Mouse (Mus musculus) right cerebral cortex, postnatal 36 days (tissue): ENCODE measurements around the gene Alk.
A peak's percentile ranks its signal among the peaks of the same experiment; 100 is the strongest.

ENCODE experiments used
- DNase-seq, 2 experiments: peaks; one replicate each; pipeline ENCODE4 v3.0.0; 2022; ENCODE audit warnings: low spot score in 2 of 2, mixed read lengths in 1 of 2

The Alk gene

DNA sequence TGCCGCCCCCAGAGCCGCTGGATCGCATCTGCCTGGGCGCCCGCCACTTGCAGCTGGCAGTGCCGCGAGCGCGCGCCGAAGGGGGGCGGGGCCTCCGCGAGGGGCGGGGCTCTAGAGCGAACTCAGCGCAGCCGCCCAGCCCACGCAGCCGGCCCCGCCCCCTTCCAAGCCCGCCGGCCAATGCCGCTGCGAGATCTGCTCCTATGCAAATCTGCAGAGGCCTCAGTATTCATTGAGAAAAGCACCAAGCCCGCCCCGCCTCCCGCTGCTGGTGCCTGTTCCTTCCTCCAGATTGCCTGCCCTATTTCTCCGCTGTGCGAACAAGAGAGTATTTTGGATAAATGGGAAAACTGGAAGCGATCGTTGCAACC, at the start of gene Alk:
Gene Alk, minus strand, starts transcription at position 18 of the 371 bp plus-strand sequence.
- peak; percentile 88 to 92 for DNase-seq

DNA sequence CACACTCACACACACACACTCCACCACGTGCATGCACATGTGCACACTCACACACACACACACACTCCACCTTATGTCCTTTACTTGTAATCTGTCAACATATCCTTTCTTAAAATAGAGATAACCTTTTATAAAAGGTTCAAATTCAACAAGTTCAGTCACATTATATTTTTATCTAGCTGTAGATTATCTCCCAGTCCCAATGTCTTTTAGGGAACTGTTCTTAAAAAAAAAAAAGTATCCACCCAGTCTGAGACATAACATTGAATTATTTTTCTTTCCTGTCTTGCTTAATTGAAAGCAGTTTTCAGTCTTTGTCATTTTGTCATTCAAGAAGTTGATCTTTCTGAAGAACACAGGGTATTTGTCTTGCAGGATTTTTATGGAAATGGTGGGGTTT, 48.4 kb upstream of the Alk start:
- DNase-seq = no peak

DNA sequence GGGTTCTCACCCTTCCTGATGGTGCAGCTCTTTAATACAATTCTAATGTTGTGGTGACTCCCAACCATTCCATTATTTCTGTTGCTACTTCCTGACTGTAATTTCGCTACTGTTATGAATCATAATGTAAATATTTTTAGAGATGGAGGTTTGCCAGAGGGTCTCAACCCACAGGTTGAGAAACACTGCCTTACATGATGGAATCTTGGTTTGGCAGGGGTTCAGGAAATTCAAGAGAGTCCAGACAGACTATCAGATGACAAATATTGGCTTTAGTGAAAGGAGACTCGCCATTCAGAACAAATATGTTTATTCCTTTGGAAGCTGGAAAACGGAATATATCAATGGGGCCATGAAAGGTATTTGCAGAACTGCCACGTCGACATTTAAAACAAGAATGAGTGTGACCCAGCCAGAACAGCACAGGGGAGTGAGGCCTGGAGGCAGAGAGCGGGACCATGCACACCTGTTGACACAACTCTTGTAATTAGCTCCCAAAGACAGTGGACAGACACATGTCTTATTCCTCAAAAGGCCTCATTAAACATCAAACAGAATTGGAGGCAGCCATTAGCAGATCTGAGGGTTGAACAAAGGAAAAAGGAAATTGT, 44.3 kb upstream of the Alk start:
- DNase-seq = no peak

DNA sequence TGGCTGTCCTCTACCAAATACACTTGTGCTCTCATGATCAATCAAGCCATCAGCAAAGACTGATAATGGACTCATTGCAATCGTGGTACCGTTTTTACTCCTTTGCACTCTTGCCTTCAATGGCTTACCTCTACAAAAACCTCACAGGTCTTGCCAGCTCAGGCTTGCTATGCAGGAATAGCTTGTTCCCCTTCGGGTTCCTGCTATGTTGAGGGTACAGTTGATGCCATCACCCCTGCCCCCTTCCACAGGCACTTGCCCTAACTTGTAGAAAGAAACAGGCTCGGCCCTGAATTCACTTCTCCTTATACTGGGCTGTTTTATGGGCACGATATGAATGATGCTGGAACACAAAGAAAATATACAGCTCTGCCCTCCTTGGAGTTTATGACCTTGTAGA, 41.7 kb upstream of the Alk start:
- DNase-seq = no peak

DNA sequence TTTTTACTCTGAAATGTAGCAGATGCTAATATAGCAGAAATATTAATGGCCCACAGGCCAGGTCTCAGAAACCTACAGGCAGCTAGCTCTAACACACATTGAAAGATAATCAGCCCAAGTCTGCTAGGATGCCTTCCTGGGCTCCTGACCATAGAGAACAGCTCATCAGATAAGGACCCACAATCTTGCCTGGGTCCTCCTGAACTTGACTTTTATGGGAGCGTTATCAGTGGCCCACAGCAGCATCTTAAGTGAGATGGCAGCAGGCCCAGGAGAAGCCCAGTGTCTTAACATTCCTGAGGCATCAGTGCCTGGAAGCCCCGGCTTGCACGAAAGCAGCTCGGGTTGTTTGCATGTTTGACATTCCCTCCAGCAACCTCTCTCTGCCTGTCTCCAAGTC, 35.7 kb upstream of the Alk start:
- DNase-seq = no peak

DNA sequence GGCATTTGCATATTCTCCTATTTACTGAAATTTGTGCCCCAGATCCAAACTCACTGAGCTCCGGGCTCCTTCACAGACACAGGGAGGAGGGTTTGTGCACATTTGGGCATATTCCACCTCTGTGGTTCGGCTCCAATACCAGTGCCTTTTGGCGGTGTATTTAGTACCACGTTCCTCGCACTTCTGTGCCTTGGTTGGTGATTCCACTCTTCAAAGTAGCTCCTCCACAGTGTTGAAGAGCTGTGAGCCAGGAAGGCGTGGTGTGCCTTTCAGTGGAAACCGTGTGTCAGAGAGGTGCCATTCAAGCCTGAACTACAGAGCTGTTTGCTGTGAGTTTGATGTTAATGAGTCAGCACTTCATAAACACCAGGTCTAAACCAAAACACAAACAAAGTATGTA, 35.0 kb upstream of the Alk start:
- DNase-seq = no peak

DNA sequence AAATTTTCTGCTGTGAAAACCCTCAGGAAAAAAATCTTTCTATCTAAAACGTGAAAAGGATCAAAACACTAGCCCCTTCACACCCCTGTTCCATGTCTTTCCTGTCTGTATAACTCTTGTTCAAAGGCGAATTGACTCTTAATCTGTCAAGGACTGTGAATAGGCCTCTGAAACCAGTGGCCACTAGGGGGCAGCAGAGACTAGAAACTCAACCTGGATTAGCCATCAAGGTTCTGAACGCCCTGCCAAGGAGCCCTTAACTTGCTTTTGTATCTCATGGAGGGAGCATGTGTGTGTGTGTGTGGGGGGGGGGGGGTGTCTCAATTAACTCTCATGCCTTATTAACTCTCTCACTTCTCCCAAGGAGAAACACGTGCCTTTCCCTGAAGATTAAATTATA, 1.8 kb upstream of the Alk start:
- peak; percentile 78 to 79 for DNase-seq

DNA sequence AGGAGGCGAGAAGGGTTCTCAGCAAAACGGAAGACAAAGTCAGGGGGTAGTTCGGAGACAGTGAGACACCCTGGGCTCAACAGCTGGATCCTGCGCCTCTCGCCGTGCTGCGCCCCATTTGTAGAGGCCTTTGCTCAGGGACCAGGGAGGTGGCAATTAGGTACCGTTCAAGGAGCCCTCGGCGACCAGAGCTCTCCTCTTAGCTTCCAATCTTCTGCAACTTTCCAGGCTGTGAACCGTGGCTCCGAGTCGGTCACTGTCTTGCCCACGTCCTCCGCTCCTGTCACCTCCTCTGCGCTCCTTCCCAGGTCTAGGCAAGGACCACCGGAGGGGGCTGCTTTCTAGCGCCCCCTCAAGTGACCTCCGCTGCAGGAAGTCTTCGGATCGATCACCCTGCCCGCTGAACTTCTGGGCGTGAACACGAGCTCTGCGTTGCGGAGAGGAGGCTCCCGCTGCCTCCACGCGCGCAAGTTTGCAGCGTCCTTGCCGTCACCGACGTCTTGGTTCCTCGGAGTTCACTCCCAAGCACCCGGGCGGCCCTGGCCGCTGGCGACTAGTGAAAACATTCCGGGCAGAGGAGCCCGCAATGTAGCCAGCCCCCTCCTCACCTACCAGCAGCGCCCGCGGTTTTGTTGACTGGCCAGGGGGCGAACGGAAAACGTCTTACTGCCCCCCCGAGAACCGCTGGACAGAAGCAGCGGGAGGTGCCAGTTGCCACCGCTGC, 379 bp downstream of the Alk start:
- DNase-seq = no peak

DNA sequence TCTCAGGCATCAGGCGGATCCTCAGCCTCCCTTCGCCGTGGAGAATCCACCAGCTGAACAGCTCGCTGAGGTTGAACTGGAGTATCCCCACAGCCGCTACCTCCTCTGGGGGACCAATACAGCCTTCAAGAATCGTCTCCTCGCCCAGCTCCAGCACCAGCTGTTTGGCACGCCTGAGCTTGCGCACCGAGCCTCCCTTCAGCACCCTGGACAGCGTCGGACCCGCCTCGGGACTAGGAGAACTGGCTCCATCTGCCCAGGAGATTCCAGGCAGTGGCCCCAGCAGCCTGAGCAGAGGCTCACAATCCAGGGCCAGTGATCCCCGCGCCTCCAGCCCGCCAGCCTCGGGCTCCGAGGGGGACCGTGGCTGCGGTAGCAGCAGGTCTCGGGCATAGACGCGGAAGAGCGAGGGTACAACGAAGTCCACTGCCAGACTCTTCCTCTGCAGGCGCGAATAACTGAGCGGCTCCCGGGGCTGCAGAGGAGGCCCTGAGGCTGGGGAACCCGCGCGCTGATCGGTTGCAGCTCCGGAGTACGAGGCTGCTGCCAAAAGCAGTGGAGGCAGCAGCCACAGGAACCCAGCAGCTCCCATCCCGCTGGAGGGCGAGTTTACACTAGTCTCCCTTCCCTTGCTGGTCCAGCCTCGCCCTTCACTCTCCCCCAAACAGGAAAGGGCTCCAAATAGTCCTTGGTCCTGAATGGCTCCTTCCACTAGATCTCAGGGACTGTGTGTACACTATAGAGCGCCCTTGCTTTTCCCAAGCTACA, 1.1 kb downstream of the Alk start:
- DNase-seq = peak in 1 of 2 experiments; percentile 17

DNA sequence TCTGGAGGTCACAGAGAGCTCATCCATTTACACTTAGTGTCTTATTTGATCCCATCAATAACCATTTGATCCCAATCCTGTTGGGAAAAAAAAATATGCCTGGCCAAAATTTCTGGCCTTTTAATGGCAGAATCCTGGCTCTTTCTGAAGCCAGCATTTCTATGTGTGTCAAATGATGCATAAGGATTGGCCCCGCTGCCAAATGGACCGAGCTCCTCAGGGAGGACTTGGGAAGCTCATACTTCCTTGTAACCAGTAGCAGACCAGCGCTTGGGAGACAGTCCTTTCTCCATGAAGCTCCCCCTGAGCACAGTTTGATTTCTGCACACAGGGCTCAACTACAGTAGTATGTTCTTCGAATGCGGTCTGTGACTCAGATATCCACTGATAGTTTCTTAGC, 3.6 kb downstream of the Alk start:
- DNase-seq = no peak

DNA sequence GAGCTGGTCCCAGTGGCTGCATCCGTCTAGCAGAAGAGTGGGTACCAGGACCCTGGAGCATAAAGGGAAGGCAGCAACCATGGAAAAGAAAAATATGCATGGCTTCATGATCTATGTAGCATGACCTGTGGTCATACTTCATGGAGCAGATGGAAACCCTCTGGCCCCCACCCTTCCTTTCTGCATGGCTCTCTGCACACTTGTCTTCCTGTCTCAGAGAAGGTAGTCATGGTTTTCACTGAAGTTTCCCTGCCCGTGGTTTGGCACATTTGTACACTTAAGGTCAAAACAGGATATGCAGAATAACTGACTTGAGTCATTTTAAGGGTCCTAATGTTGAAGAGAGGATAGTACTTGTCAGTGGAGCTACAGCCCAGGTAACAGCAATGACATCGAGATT, 16.8 kb downstream of the Alk start:
- DNase-seq = no peak

DNA sequence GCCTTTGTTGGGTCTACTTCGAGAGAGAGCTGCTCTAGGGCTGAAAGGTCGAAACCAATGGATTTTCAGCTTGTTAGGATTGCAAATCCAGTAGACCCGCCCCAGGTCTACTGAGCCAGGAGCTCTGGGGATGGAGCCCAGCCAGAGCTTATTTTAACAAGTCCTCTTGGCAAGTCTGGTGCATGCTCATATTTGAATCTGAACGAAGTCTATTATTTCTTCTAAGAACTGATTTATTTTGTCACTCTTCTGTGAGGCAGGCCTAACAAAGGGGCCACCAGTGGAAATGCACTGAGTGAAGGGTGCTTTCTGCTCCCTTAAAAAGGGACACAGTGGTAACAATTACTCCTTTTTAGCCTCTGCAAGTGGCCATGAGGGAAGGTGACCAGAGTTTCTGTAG, 24.3 kb downstream of the Alk start:
- DNase-seq = peak in 1 of 2 experiments; percentile 17

DNA sequence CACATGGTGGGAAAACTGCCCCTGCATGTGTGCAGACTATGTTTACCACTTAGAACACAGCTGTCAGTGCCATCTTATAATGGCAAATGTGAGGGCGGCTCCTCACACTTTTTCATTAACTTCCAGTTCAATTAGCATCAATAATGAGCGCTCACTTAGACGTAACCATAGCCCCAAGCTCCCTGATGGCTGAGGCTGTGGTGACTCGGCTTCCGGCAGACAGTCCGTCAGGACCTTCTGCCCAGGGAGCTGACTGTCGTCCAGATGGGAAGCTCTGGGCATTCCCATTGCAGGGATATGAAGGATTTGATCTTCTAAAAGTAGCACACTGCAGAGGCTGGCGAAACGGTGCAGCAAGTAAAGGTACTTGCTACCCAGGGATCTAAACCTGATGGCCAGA, 25.1 kb downstream of the Alk start:
- no peak for DNase-seq

DNA sequence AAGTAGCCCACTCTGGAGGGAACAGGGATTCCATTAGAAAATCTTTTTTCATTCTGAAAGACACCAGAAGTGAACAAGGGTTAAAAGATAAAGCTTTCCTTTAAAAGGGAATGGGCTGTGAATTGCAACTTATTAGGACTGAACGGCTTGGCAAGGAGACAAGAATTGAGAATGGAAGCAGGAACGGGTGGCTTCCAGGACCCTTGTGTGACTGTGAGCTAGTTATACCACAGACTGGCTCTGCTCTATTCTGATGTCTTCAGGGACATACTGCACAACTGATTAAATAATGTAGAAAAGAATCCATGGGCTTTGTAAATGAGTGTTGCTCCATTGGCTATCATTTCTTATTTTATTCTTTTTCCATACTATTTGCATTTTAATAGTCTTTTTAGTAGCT, 33.0 kb downstream of the Alk start:
- DNase-seq = no peak

DNA sequence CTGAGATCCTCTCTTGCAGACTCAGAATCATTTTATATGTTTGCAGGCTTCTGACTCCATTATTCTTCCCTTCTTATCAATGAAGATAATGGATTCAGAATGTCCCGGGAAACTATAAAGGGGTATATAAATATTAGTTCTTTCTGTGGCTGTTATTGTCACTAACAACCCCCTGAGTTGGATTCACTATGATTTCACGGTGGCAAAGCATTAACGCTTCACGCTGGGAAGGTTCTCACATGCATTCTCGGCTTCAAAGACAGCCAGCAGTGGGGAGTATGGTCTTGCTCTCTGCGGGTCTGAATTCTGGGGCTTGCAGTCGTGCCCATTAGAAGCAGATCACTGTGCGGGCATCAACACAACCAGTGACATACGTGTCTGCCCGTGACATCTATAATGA, 34.9 kb downstream of the Alk start:
- DNase-seq = no peak

DNA sequence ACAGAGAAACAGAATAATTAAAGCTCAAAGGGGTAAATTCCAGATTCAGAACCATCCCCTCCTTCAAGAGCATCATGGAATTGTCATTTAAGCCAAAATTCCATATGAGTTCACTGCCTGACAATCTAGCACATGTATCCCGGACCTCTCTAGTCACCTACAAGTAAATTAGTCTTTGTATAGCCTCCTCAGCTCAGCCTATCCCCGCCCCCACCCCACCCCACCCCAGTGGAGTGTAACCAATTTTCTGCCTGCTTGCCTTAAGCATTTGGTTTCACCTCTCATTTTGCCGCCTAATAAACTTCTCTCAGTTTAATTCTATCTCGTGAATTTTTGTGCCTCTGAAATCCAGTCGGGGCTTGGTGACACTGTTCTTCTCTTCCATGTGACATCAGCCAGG, 41.0 kb downstream of the Alk start:
- DNase-seq = no peak

DNA sequence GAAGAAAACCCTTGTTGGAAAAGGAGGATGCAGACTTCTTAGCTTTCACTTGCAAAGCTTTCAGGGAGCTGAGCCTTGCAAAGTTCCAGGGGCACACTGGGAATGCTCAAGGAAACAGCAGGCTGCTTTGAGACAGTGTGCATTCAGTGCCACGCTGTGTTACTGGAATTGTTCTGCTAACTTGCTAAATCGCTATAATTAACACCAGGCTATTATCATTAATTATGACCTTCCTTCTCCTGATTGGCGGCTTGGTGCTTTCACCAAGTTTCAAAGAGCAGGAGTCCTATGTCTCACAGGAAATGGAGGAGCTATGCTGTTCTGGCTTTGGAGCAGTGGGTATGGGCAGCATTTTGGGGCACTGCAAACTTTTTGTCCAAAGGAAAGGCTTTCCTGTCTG, 43.0 kb downstream of the Alk start:
- no peak for DNase-seq

DNA sequence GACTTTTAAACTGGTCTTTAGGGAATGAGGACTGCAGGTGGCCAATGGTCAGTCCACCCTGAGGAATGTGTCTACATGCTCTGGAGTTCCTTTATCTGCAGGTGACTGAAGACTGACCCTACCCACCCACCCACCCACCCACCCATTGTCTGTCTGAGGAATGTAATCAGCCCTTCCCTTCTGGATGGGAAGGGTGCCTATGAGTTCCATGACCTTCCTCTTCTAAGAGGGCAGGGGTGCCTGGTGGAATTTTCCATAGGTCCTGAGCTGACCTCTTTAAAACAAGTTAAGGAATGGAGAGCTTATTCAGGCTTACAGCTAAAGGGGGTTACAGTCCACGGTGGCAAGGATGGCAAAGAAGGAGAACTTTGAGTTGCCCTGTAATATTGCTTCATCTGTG, 43.7 kb downstream of the Alk start:
- no peak for DNase-seq

DNA sequence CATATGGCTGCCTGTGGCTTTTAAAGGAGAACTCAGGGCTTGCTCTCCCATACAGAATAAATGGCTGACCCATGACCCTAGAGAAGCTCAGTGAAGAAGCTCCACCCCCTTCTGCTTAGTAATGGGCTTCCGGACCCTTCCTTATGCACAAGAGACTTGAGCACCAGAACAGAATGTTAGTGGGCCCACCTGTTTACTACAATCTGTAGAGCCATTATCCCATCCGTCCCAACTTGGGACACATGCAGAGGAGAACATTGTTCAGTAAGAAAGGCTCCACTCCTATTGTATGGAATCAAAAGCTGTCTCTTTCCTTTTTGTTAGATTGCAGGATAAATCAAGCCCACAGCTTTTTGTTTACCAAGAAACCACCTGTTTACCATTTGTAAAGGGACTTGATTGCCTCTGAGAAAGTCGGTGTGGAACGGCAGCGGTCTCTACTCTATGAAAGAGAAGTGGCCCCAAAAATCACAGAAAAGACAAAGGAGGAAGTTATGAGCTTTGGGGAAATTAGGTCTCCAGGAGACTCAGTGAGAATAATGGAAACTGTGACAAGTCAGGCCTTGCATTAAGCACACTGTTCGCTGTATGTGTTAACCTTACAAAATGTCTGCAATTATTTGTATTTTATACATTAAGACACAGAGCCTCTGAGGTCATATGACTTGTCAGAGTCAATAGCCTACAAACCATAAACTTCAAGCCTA, 47.2 kb downstream of the Alk start:
- no peak for DNase-seq

DNA sequence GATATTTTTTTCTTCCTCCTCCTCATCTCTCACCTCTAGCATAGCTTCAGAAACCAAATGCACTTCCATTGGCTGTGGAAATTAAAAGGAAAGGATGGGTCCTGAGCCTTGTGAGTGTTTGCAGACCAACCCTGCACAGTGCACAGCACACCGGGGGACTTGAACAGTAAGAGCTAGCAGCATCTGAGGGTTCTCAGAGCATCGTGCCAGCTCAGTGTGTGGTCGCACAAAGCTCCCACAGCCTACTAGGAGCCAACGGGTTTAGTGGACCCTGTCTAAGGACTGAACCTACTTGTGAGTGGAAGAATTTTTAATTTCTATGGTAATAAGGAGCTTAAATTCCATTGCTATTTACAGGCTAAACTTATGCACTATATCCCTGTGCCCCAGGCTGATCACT, 58.2 kb downstream of the Alk start:
- DNase-seq = no peak

DNA sequence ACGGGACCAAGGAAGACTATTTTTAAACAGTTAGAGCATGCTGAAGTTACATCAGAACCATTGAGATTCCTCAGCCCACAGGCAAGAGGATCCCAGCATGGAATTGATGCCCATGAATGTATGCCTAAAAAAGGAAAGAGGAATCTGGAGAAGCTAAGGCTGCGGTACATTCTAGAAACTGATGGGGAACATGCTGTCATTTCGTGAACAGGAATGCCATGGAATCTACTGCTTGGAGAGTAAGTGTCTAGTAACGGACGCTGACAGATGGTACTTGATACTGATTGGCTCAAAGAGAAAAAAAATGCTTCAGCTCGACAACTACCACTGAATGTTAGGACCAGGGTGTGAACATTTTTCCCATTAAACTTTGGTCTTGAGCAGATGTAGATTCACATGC, 69.1 kb downstream of the Alk start:
- no peak for DNase-seq

DNA sequence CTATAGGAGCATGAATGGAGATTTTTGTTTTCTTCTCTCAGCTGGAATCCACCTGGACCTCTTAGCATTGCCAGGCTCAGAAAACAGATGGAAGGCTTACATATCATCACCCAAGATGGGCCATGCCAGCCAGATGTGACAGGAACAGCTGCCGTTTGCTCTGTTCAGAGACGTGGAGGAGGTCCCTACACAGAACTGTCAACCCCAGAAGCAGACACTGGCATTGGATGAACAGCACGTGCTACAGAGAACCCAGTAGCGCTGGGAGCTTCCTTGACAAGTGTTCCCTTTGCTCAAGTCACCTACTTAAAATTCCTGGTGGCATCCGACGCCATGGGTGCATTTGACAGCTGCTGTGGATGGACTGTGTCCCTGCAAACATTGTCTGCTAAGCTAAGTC, 72.2 kb downstream of the Alk start:
- no peak for DNase-seq

DNA sequence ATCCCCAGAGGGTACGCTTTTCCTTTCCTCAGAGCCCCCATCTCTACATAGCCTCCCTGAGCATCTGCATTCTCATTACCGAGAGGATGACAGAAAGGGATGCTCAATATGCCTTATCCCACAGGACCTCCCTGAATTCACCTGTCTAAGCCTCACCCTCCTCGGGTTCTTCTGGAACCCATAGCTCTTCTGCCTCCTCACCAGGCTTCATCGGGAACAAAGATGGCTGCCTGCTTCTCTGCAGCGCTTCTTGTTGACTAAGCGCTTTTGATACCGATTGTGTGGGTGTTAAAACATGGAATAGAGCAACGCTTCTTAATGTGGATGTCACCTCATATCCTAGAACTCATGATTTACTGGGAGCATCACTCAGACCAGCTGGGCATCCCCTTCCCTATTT, 75.9 kb downstream of the Alk start:
- no peak for DNase-seq
